Mouse (Mus musculus): ENCODE data around the gene Camp. TPM values are rescaled to one million over a fixed set of nuclear protein-coding genes. Genes with fewer than 3 reads are reported as not detected.

Camp gene
- polyA plus RNA-seq, 1 experiment, result not detected

DNA sequence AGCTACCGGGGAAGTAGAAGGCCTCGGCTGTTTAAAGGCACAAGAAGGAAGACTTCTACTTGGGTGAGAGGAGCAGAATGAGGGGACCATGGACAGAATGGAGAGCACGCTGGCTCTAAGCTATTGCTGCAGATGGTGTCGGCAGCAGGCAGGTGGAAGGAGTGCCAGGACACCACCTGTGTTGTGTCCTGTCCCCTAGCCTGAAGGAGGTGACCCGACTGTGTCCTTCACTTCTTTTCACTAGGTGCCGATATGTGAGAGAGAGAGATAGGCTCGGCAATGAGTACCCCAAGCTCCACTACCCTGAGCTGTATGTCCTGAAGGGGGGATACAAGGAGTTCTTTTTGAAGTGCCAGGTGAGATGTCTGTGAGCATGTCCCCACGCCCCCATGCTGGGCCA, 42.1 kb upstream of the Camp start:
- H3K4me3 ChIP-seq (ENCODE audit: insufficient read depth, low read depth, low read length), result no peak overlapping the region
- DNase-seq, result no peak
- no peak for TF ChIP-seq POLR2A (IDR thresholded peaks at IDR 0.05; ENCODE audit: low read depth, low read length)
- TF ChIP-seq CTCF (conservative IDR thresholded peaks at IDR 0.05; ENCODE audit: insufficient read depth, insufficient read length, low read depth, low read length), result no peak
- no peak overlapping the region for H3K27ac ChIP-seq (ENCODE audit: insufficient read depth, low read depth, low read length)
- H3K27me3 ChIP-seq (replicated peaks; ENCODE audit: control insufficient read depth, insufficient read depth, low read length), result no peaks in the 10 kb centered on the region
- peaks cover 13% of the 10 kb centered on the region for H3K4me1 ChIP-seq (ENCODE audit: control insufficient read depth, insufficient read depth, low read length)
- 92% methylated on average over 8 of the region's 8 CpGs for WGBS
- H3K36me3 ChIP-seq (ENCODE audit: control insufficient read depth, insufficient read depth, low read length), result no peaks in the 10 kb centered on the region; the same call in none of the 2 replicates

DNA sequence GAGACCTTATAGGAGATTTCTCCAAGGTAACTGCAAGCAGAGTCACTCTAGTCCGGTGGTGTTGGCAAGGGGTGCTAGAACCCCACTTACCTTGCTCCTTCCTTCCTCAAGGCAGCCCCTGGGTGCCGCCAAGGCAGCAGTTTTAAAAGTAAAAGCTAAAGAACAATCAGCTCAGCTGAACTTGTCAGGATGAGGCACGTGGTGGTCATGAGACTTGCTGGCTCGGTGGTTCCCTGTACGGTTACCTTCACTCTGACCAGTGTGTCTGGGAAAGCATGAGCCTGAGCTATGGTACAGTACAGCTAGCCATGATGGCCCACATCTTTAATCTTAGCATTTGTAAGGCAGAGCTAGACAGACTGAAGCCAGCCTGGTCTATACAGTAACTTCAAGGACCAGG, 37.9 kb upstream of the Camp start:
- no peak overlapping the region for H3K4me3 ChIP-seq (ENCODE audit: insufficient read depth, low read depth, low read length)
- H3K4me1 ChIP-seq (ENCODE audit: control insufficient read depth, insufficient read depth, low read length), result no peaks in the 10 kb centered on the region; the same call in 1 of the 2 replicates
- H3K36me3 ChIP-seq (ENCODE audit: control insufficient read depth, insufficient read depth, low read length), result no peaks in the 10 kb centered on the region; the same call in none of the 2 replicates
- TF ChIP-seq POLR2A (IDR thresholded peaks at IDR 0.05; ENCODE audit: low read depth, low read length) (no peak), CTCF (conservative IDR thresholded peaks at IDR 0.05; ENCODE audit: insufficient read depth, insufficient read length, low read depth, low read length) (no peak)
- no peaks in the 10 kb centered on the region for H3K27me3 ChIP-seq (replicated peaks; ENCODE audit: control insufficient read depth, insufficient read depth, low read length)
- DNase-seq, result peak; percentile 57
- WGBS, result 65% methylated on average over 5 of the region's 5 CpGs
- no peak overlapping the region for H3K27ac ChIP-seq (ENCODE audit: insufficient read depth, low read depth, low read length)

DNA sequence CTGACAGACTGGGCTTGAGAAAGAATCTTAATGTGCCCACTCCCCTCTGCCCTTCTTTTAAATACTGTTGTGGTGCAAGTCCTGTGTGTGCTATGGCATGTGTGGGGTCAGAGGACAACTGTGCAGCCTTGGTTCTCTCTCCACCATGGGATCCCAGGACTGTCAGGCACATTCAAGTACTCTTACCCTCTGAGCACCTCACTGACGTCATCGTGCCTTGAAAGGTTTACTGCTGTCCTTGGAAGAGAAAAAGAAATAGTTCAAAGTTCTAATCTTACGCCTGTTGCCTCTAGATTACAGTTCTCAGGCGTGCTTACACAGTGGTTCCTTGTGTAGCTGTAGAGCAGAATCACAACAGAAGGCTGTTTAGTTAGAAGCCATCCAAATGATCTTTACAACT, 36.8 kb upstream of the Camp start:
- H3K4me1 ChIP-seq (ENCODE audit: control insufficient read depth, insufficient read depth, low read length), result no peaks in the 10 kb centered on the region; the same call in 1 of the 2 replicates
- DNase-seq, result peak; percentile 47
- no peak for TF ChIP-seq POLR2A (IDR thresholded peaks at IDR 0.05; ENCODE audit: low read depth, low read length)
- TF ChIP-seq CTCF (conservative IDR thresholded peaks at IDR 0.05; ENCODE audit: insufficient read depth, insufficient read length, low read depth, low read length), result no peak
- H3K4me3 ChIP-seq (ENCODE audit: insufficient read depth, low read depth, low read length), result no peak overlapping the region
- no peaks in the 10 kb centered on the region; the same call in none of the 2 replicates for H3K36me3 ChIP-seq (ENCODE audit: control insufficient read depth, insufficient read depth, low read length)
- H3K27me3 ChIP-seq (replicated peaks; ENCODE audit: control insufficient read depth, insufficient read depth, low read length), result no peaks in the 10 kb centered on the region
- H3K27ac ChIP-seq (ENCODE audit: insufficient read depth, low read depth, low read length), result no peak overlapping the region
- WGBS, result 49% methylated on average over 4 of the region's 4 CpGs

DNA sequence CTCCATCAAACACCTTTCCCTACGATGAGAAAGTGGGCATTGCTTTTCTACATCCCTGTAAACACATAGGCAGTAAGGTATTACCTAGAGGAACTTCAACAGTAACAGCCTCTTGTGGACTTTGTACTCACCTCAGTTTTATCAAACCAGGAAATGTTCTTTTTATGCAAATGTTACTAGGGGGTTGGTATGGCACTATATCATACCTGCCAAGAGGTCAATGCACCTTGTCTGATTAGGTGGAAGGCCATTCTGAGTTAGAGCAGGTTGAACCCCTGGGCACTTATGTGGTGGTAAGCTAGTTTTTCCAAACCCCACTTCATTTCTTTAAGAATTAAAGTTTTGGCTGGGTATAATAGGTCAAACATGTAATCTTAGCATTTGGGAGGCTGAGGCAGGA, 29.9 kb upstream of the Camp start:
- no peak overlapping the region for H3K4me3 ChIP-seq (ENCODE audit: insufficient read depth, low read depth, low read length)
- WGBS, result 91% methylated on average over 1 of the region's 1 CpGs
- no peaks in the 10 kb centered on the region for H3K27me3 ChIP-seq (replicated peaks; ENCODE audit: control insufficient read depth, insufficient read depth, low read length)
- peaks cover 3% of the 10 kb centered on the region; the same call in 1 of the 2 replicates for H3K4me1 ChIP-seq (ENCODE audit: control insufficient read depth, insufficient read depth, low read length)
- peaks cover 5% of the 10 kb centered on the region for H3K36me3 ChIP-seq (ENCODE audit: control insufficient read depth, insufficient read depth, low read length)
- H3K27ac ChIP-seq (ENCODE audit: insufficient read depth, low read depth, low read length), result no peak overlapping the region
- TF ChIP-seq CTCF (conservative IDR thresholded peaks at IDR 0.05; ENCODE audit: insufficient read depth, insufficient read length, low read depth, low read length) (no peak), POLR2A (IDR thresholded peaks at IDR 0.05; ENCODE audit: low read depth, low read length) (no peak)
- DNase-seq, result no peak

DNA sequence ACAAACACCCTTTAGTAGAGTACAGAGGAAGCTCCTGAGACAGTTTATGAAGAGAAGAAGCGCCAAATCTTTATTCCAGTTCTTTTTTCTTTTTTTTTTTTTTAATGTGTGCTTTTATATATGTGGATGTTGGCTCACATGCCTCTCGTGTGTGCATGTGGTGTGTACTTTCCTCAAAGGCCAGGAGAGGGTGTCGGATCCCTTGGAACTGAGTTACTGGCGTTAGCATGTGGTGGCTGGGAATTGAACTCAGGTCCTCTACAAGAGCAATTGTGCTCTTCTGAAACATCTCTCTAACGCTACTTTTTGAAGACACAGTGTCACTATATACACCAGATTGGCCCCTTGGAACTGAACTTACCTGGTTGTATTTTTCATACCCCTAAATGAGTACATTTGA, 28.2 kb upstream of the Camp start:
- no peak overlapping the region for H3K4me3 ChIP-seq (ENCODE audit: insufficient read depth, low read depth, low read length)

DNA sequence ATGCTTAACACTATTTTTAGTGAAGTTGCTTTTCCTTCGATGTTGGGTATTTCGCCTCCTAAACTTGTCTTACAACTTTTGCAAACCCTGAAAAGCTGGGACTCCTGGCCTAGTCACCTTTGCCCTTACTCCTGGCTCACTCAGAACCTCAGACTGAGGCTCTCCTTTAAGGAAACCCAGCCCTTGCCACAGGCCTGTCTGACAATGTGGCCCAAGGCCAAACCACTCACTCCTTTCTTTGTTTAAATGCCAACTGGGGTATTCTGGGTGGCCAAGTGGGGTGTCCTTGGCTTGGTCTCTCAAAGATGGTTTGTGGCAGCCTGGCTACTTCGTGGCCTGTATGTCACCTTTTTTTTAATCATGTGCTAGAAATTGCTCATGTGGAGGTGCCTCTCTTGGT, 27.3 kb upstream of the Camp start:
- 9% methylated on average over 3 of the region's 3 CpGs for WGBS
- Histone ChIP-seq H3K27ac (ENCODE audit: insufficient read depth, low read depth, low read length) (no peak overlapping the region), H3K36me3 (ENCODE audit: control insufficient read depth, insufficient read depth, low read length) (peaks cover 5% of the 10 kb centered on the region), H3K27me3 (replicated peaks; ENCODE audit: control insufficient read depth, insufficient read depth, low read length) (no peaks in the 10 kb centered on the region), H3K4me1 (ENCODE audit: control insufficient read depth, insufficient read depth, low read length) (peaks cover 3% of the 10 kb centered on the region; the same call in 1 of the 2 replicates), H3K4me3 (ENCODE audit: insufficient read depth, low read depth, low read length) (no peak overlapping the region; the same call in 1 of the 2 replicates)
- TF ChIP-seq CTCF (conservative IDR thresholded peaks at IDR 0.05; ENCODE audit: insufficient read depth, insufficient read length, low read depth, low read length), result no peak
- no peak for TF ChIP-seq POLR2A (IDR thresholded peaks at IDR 0.05; ENCODE audit: low read depth, low read length)
- DNase-seq, result peak; percentile 61

More for the DNA sequence above, 28.2 kb upstream of the Camp start:
- peaks cover 3% of the 10 kb centered on the region; the same call in 1 of the 2 replicates for H3K4me1 ChIP-seq (ENCODE audit: control insufficient read depth, insufficient read depth, low read length)
- no peak for DNase-seq
- H3K27me3 ChIP-seq (replicated peaks; ENCODE audit: control insufficient read depth, insufficient read depth, low read length), result no peaks in the 10 kb centered on the region
- no peak for TF ChIP-seq POLR2A (IDR thresholded peaks at IDR 0.05; ENCODE audit: low read depth, low read length)
- no peak for TF ChIP-seq CTCF (conservative IDR thresholded peaks at IDR 0.05; ENCODE audit: insufficient read depth, insufficient read length, low read depth, low read length)
- WGBS, result 94% methylated on average over 5 of the region's 5 CpGs
- peaks cover 5% of the 10 kb centered on the region for H3K36me3 ChIP-seq (ENCODE audit: control insufficient read depth, insufficient read depth, low read length)
- no peak overlapping the region for H3K27ac ChIP-seq (ENCODE audit: insufficient read depth, low read depth, low read length)

DNA sequence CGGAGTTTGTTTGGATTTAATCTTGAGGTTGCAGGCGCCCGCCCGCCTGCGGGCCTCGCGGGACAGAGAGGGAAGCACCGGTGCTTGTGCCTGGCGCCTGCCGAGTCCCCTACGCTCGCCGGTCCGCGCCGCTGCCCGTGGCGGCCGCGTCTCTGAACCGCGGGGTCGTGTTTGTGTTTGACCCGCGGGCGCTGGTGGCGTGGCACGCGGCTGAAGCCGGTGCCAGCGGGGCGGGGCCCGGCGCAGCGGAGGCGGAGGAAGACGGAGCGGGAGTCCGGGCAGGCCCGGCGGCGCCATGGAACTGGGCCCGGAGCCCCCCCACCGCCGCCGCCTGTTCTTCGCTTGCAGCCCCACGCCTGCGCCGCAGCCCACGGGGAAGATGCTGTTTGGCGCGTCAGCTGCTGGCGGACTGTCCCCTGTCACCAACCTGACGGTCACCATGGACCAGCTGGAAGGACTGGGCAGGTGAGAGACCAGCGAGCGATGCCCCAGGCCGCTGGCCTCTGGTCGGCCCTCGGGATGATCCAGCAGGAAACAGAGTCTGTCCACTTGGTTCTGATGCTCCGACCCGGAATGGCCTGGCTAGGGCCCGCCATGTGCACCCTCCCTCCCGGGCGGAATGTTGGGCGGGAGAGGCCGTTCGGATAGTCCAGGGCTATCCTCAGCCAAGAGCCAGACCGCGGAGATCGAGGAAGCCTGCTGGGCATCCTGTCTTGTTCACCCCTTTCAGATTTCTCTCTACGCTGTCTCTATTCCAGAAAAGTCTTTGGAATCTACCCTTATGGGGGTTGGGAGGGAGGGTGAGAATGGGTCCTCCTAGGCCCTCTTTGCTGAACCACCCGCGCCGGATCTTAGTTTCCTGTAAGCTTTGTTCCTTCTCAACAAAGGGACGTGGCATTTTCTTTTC, 26.5 kb upstream of the Camp start:
- TF ChIP-seq CTCF (conservative IDR thresholded peaks at IDR 0.05; ENCODE audit: insufficient read depth, insufficient read length, low read depth, low read length), result no peak
- no peak for TF ChIP-seq POLR2A (IDR thresholded peaks at IDR 0.05; ENCODE audit: low read depth, low read length)
- peaks cover 5% of the 10 kb centered on the region for H3K36me3 ChIP-seq (ENCODE audit: control insufficient read depth, insufficient read depth, low read length)
- H3K27me3 ChIP-seq (replicated peaks; ENCODE audit: control insufficient read depth, insufficient read depth, low read length), result no peaks in the 10 kb centered on the region
- DNase-seq, result peak; percentile 77
- peak overlapping the region; percentile 98 for H3K4me3 ChIP-seq (ENCODE audit: insufficient read depth, low read depth, low read length)
- H3K4me1 ChIP-seq (ENCODE audit: control insufficient read depth, insufficient read depth, low read length), result peaks cover 7% of the 10 kb centered on the region; the same call in 1 of the 2 replicates
- H3K27ac ChIP-seq (ENCODE audit: insufficient read depth, low read depth, low read length), result peak overlapping the region; percentile 69
- 2% methylated on average over 76 of the region's 76 CpGs for WGBS
